Mouse (Mus musculus) right cerebral cortex, postnatal 14 days (tissue): ENCODE data around the gene Mfsd1.
A peak's percentile ranks its signal among the peaks of the same experiment; 100 is the strongest.

Source experiments
- DNase-seq: peaks from one replicate; pipeline ENCODE4 v3.0.0; 2022

The Mfsd1 gene

GRCm38 (mm10) chr3:67582273-67583124 lies at the start of gene Mfsd1:
Gene Mfsd1, plus strand, starts transcription at chr3:67582741.
- DNase-seq: peak; percentile 88

GRCm38 (mm10) chr3:67543630-67544029 lies 38.9 kb upstream of the Mfsd1 start:
- DNase-seq: no peak

DNA sequence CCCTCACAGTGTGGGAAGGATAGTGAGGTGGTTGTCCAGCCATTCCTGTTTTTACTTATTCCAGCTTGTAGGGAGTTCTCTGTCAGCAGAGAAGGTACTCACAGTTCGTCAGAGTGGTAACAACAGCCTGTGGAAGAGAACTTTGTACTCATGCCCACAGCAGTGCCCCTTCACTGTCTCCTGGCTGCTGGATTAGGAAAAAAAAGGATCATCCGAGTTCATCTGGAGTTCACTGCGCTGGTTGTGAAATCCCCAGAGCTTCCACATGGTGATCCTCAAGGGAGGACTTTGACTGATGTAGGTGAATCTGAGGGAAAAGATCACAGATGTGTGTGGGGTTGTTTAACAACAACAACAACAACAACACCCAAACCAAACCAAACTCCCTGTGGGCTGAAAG lies 31.3 kb upstream of the Mfsd1 start:
- no peak for DNase-seq

DNA sequence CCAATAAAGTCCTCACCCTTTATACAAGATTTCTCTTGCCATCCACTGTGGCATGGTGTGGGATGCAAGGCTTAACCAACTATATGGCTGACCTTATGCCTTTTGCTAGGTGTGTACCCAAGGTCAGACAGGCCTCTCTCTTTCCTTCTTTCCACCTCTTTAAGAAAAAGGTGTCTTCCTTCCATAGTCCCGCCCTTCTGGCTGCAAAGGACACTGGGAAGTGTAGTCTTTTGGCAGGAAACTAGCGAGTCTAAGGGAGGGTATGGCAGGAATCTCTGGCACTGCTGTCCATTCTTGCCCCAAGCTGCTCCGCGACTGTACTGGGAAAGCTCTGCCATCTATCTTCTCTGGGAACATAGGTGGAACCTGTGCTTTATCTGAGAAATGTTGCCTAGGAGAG lies 29.3 kb upstream of the Mfsd1 start:
- DNase-seq: no peak

DNA sequence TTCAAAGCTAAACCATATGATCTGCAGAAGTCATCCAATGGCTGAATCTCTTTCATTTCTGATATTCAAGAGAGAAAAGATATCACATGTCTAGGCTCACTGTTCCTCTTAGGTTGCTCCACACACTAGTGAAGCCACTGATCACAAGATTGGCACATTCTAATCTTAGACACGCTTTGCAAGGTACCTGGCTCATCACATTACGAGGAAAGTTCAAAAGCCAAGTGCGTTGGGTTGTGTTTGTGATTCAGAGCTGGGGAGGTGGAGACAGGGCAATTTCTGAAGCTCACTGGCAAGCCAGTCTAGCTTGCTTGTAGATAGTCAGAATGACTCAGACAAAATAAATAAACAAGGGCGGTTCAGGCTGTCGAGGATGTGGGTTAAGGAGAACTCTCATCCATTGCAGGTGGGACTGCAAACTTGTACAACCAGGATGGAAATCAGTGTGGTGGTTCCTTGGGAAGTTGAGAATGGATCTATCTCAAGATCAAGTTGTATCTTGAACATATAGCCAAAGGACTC lies 28.6 kb upstream of the Mfsd1 start:
- DNase-seq: no peak

GRCm38 (mm10) chr3:67555211-67555610 lies 27.3 kb upstream of the Mfsd1 start:
- DNase-seq: no peak

DNA sequence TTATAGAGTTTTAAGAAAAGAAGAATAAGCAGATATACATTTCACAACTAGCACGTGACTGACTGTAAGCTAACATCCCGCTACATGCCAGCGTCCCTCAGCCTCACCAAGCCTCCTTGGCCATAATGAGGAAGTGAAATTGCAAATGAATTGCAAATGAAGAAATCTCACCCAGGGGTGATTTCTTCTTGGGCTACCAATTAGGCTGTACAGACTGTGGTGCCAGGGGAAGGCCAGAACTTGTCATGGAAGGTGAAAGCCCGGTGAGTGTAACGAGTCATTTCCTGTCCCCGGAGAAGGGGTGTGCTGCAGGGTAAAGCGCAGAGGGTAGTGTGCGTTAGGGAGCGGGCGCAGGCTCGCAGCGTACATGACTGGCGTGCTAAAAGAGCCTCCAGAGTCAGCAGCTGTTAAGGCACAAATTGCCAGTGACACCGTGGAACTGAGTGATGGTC lies 25.3 kb upstream of the Mfsd1 start:
- DNase-seq: no peak

GRCm38 (mm10) chr3:67557718-67558354 lies 24.7 kb upstream of the Mfsd1 start:
- no peak for DNase-seq

DNA sequence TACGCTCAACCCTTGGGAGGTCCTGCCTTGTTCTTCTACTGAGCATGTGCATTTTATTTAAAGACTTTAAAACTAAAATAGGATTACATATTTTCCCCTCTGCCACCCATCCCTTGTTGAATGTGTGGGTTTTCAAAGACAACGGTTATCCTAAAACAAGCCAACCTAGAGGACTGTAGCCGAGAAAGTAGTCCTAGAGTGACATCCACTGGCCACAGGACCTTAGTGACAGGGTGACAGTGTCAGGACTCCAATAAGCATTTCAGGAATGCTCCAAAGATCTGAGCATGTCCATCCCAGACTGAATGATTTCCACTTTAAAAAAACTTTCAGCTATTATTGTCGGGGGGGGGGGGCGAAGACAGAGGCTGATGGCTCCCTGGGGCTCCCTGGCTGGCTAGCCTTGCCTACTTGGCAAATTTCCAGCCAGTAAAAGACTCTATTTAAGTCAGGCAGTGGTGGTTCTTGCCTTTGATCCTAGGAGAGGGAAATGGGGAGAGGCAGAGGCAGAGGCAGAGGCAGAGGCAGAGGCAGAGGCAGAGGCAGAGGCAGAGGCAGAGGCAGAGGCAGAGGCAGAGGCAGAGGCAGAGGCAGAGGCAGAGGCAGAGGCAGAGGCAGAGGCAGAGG lies 17.7 kb upstream of the Mfsd1 start:
- no peak for DNase-seq

GRCm38 (mm10) chr3:67565540-67566227 lies 16.9 kb upstream of the Mfsd1 start:
- no peak for DNase-seq

GRCm38 (mm10) chr3:67568015-67568618 lies 14.4 kb upstream of the Mfsd1 start:
- DNase-seq: peak; percentile 57

- peak; percentile 9 for DNase-seq
These were observed 9.6 kb upstream of the Mfsd1 start for GRCm38 (mm10) chr3:67572918-67573317.

- no peak for DNase-seq
These were observed 9.0 kb upstream of the Mfsd1 start for GRCm38 (mm10) chr3:67573523-67573922.

- no peak for DNase-seq
These were observed 6.3 kb upstream of the Mfsd1 start for GRCm38 (mm10) chr3:67576248-67576647.

GRCm38 (mm10) chr3:67576724-67577123 lies 5.8 kb upstream of the Mfsd1 start:
- DNase-seq: no peak

DNA sequence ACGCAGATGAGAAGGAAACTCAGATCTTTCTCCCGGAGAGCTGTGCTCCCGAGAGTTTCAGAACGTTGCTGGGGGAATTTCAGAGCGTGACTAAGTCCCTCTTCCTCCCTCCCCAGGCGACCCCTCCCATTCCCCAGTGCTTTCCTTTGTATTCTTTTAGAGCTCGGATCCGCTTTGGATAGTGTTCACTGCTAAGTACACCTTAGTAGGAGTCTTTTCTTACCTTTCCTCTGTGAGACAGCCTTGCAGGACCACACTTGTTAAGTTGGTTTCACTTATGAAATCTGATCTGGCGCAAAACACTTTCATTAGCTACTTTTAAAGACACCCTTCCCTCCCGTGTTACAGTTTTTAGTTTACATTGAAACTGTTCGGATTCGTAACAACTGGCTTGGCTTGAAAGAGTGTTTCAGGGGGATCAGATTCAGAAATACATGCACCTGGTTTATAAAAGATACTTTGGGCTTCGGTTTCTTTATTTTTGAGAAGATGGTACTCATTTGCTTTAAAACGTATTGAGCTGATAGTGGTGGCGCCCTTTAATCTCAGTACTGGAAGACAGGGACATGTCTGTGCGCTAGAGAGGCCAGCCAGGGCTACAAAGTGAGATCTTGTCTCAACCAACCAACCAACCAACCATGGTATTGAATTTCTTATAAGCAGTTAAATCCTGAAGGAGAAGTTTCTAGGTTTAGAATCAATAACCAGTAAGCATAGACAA lies 744 bp downstream of the Mfsd1 start:
- DNase-seq: no peak

- DNase-seq: no peak
These were observed 1.3 kb downstream of the Mfsd1 start for GRCm38 (mm10) chr3:67583846-67584186.

DNA sequence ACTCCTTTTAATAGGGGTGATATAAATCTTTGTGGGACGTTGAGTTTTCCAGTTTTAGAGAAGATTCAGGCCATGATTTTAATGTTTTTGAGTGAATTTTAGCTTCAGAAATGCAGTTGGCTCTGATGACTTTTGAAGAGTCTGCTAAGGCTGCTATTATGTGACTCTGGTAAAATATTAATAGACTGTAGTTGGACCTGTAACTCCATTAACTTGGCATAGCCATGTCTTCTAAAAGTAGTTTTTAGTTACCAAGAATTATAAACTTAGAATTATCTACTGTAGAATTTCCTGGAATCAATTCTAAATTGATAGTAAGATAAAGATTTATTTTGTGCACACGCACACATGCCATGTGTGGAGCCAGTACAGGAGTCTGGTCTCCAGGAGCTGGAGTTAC lies 4.0 kb downstream of the Mfsd1 start:
- DNase-seq: no peak

- DNase-seq: no peak
These were observed 4.9 kb downstream of the Mfsd1 start for GRCm38 (mm10) chr3:67587430-67587829.

GRCm38 (mm10) chr3:67601616-67602138 lies 19.1 kb downstream of the Mfsd1 start:
- no peak for DNase-seq

- no peak for DNase-seq
These were observed 35.7 kb downstream of the Mfsd1 start for GRCm38 (mm10) chr3:67618222-67618621.

GRCm38 (mm10) chr3:67624629-67625028 lies 42.1 kb downstream of the Mfsd1 start:
- DNase-seq: no peak
